Comparison of ENCODE assay signal across 11 mouse cellular contexts in the genomic region with DNA sequence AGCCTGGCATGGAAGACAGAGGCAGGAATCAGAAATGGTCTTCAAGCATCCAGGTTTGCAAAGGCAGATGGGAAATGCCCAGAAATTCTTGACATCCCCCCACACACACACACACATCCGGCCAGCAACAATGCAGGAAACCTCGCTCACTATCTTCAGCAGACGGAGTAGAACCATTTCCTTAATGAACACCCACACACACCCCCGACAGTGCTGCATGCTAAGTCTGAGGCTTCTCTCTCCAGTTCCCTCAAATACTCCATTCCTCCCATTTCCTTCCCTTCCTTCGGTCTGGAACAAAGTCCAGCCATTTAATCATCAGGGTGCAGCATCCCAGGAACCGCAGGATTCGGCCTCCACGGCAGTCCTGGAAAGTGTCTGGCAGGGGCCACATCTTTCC. TPM values are rescaled to one million over a fixed set of nuclear protein-coding genes. Genes with fewer than 3 reads are reported as not detected.
A peak's percentile ranks its signal among the peaks of the same experiment; 100 is the strongest.
DNase-seq lines count a peak whose midpoint lies in the region; ATAC-seq and TF ChIP-seq lines count a peak whose summit lies in the region.
"Had no signal": no experiment of that assay in that cellular context is flagged by ENCODE, and none has a peak within 500 bp of the region (broad histone marks: within the 10 kb centered on the region; RNA-seq: fewer than 3 reads in every experiment).

No protein-coding gene starts in this region.

- TF ChIP-seq POLR2A in lung, adult 2 months (IDR thresholded peaks at IDR 0.05; ENCODE audit: borderline replicate concordance, extremely low read depth, low read depth, low read length): no peak

- peaks cover 17% of the 10 kb centered on the region for H3K4me1 ChIP-seq in lung, adult 2 months (ENCODE audit: control insufficient read depth, insufficient read depth, low read length)
- H3K4me1 ChIP-seq in heart, embryonic 12.5 days (replicated peaks): peaks cover 35% of the 10 kb centered on the region
- H3K4me1 ChIP-seq in forebrain, embryonic 16.5 days (replicated peaks; ENCODE audit: control insufficient read depth, insufficient read depth, low read length): peaks cover 17% of the 10 kb centered on the region

- no peak overlapping the region for H3K9ac ChIP-seq in heart, embryonic 12.5 days
- H3K9ac ChIP-seq in forebrain, embryonic 16.5 days (replicated peaks; ENCODE audit: low read depth, low read length): no peak overlapping the region
- H3K9ac ChIP-seq: liver, embryonic 13.5 days had no signal

- no peaks in the 10 kb centered on the region for H3K9me3 ChIP-seq in heart, embryonic 12.5 days (replicated peaks)
- no peaks in the 10 kb centered on the region for H3K9me3 ChIP-seq in forebrain, embryonic 16.5 days (ENCODE audit: control insufficient read depth, low read length)
- H3K9me3 ChIP-seq: liver, embryonic 13.5 days had no signal

- no peak overlapping the region for H3K27ac ChIP-seq in heart, embryonic 12.5 days (ENCODE audit: poor library complexity, severe bottlenecking)
- no peak overlapping the region for H3K27ac ChIP-seq in forebrain, embryonic 16.5 days (ENCODE audit: low read length)
- H3K27ac ChIP-seq: hindbrain, postnatal 0 days; liver, embryonic 13.5 days had no signal

- no peak for TF ChIP-seq CTCF in lung, adult 2 months (IDR thresholded peaks at IDR 0.05; ENCODE audit: insufficient read depth, low read length)

- peaks cover 55% of the 10 kb centered on the region for H3K27me3 ChIP-seq in heart, embryonic 12.5 days (replicated peaks)
- peaks cover 45% of the 10 kb centered on the region for H3K27me3 ChIP-seq in forebrain, embryonic 16.5 days (replicated peaks; ENCODE audit: control insufficient read depth, insufficient read depth, low read length)
- H3K27me3 ChIP-seq: Patski had no signal

- DNase-seq in lung, adult 2 months: no peak
- DNase-seq in lung, postnatal 25 days (ENCODE audit: low spot score): no peak
- DNase-seq in kidney, postnatal 10 days: peak; percentile 49
- peak; percentile 53 for DNase-seq in lung, postnatal 36 days
- DNase-seq: cerebellum, adult 11 months; liver, embryonic 13.5 days had no signal

- H3K4me3 ChIP-seq in lung, adult 2 months (replicated peaks; ENCODE audit: extremely low read depth, low read depth, low read length): peak overlapping the region; percentile 26
- H3K4me3 ChIP-seq in heart, embryonic 12.5 days: no peak overlapping the region
- no peak overlapping the region for H3K4me3 ChIP-seq in forebrain, embryonic 16.5 days (replicated peaks; ENCODE audit: low read length)
- H3K4me3 ChIP-seq: liver, embryonic 13.5 days had no signal

- H3K4me2 ChIP-seq in heart, embryonic 12.5 days: peak overlapping the region; percentile 48
- no peak overlapping the region for H3K4me2 ChIP-seq in forebrain, embryonic 16.5 days (ENCODE audit: low read length)
- H3K4me2 ChIP-seq: liver, embryonic 13.5 days had no signal

- no peak for ATAC-seq in heart, embryonic 12.5 days (ENCODE audit: insufficient number of reproducible peaks, low FRiP score)
- ATAC-seq in forebrain, embryonic 16.5 days: no peak
- ATAC-seq in activated CD4-positive, CD25-positive, alpha-beta regulatory T cell, adult 4 months: no peak
- ATAC-seq: hindbrain, postnatal 0 days; Patski had no signal

- 24% methylated on average over 8 of the region's 8 CpGs for WGBS in lung, adult 2 months
- WGBS in heart, embryonic 12.5 days: 25% methylated on average over 8 of the region's 8 CpGs
- 24% methylated on average over 8 of the region's 8 CpGs for WGBS in forebrain, embryonic 16.5 days

- H3K36me3 ChIP-seq in heart, embryonic 12.5 days: no peaks in the 10 kb centered on the region
- no peaks in the 10 kb centered on the region for H3K36me3 ChIP-seq in forebrain, embryonic 16.5 days (ENCODE audit: control insufficient read depth, insufficient read depth)
- H3K36me3 ChIP-seq: liver, embryonic 13.5 days had no signal

RNA-seq across cellular contexts. Expression of a gene that starts 4.4 kb away (rescaled TPM):
- 32.5 and 33.3 TPM in 2 replicates for polyA plus RNA-seq in lung, adult 2 months (2012; rRNA removed)
- 27.8 and 30.4 TPM in 2 replicates for polyA plus RNA-seq in heart, embryonic 12.5 days (2016; fragmentation: Nextera tagmentation; extraction: Ambion mirVana)
- polyA plus RNA-seq in forebrain, embryonic 16.5 days (2015; fragmentation: Nextera tagmentation; extraction: Ambion mirVana): 13.0 and 13.2 TPM in 2 replicates
- not detected for polyA plus RNA-seq in activated CD4-positive, CD25-positive, alpha-beta regulatory T cell, adult 4 months (2017; shearing (Covaris generic))

Comparison
In these comparisons a context has a peak if more than half of its experiments do, and no peak if none do; other contexts are left out.
1. DNase-seq: peak in kidney, postnatal 10 days (single experiment) and lung, postnatal 36 days (single experiment); none in lung, adult 2 months (single experiment) and lung, postnatal 25 days (single experiment).
2. RNA of a gene that starts 4.4 kb away (polyA plus RNA-seq): 32.5 to 33.3 TPM in lung, adult 2 months, 27.8 to 30.4 TPM in heart, embryonic 12.5 days and 13.0 to 13.2 TPM in forebrain, embryonic 16.5 days; not detected in activated CD4-positive, CD25-positive, alpha-beta regulatory T cell, adult 4 months; every median in the first group is over 10 times any median in the second.